Mouse (Mus musculus): ENCODE measurements at regions not wholly inside any gene's neighbourhood (a gene's known extent, or its start where the extent isn't known, plus 50 kb on each side); places are given as distances from the start of the nearest gene placed in this dataset.

GRCm38 (mm10) chr6:84261483-84261882 is 253.1 kb downstream of the Dysf start:
- DNase-seq (ENCODE audit: low read depth, low spot score), result no peak
- H3K27me3 ChIP-seq (ENCODE audit: control insufficient read depth, insufficient read depth, low read length, poor library complexity, severe bottlenecking), result no peaks in the 10 kb centered on the region
- no peaks in the 10 kb centered on the region for H3K36me3 ChIP-seq (ENCODE audit: control insufficient read depth, insufficient read depth, low read length, poor library complexity, severe bottlenecking)
